Mouse (Mus musculus) gastrocnemius, postnatal 25 days (tissue): ENCODE measurements around the gene Mllt10. TPM values are rescaled to one million over a fixed set of nuclear protein-coding genes. Genes with fewer than 3 reads are reported as not detected.
A peak's percentile ranks its signal among the peaks of the same experiment; 100 is the strongest.

ENCODE experiments used
- DNase-seq: peaks from one replicate; pipeline ENCODE4 v3.0.0; 2022
- total RNA-seq, 2 experiments: library from RNA; stranded (reverse); gene quantifications; 1 replicate in 1 of 2; 2 replicates in 1 of 2; pipeline ENCODE4 v1.2.3; 2021

Mllt10 gene
- total RNA-seq, 2 experiments from 2014 or later = 15.1 to 18.5 TPM

GRCm38 (mm10) chr2:18051831-18052170, 3.2 kb upstream of the Mllt10 start:
- no peak for DNase-seq

- no peak for DNase-seq
Observed at GRCm38 (mm10) chr2:18052581-18052980, 2.5 kb upstream of the Mllt10 start.

GRCm38 (mm10) chr2:18053243-18053950, 1.6 kb upstream of the Mllt10 start:
- no peak for DNase-seq

- peak; percentile 19 for DNase-seq
Observed at GRCm38 (mm10) chr2:18053951-18054530, 996 bp upstream of the Mllt10 start.

GRCm38 (mm10) chr2:18055929-18056785, 1.1 kb downstream of the Mllt10 start:
- DNase-seq = no peak

- DNase-seq = peak; percentile 98
Observed at GRCm38 (mm10) chr2:18056786-18057255, 1.8 kb downstream of the Mllt10 start.

GRCm38 (mm10) chr2:18057336-18058145, 2.5 kb downstream of the Mllt10 start:
- DNase-seq = peak; percentile 69

GRCm38 (mm10) chr2:18058146-18058708, 3.2 kb downstream of the Mllt10 start:
- no peak for DNase-seq

GRCm38 (mm10) chr2:18059063-18059462, 4.0 kb downstream of the Mllt10 start:
- DNase-seq = no peak

- no peak for DNase-seq
Observed at GRCm38 (mm10) chr2:18059891-18060290, 4.9 kb downstream of the Mllt10 start.

GRCm38 (mm10) chr2:18060396-18060795, 5.4 kb downstream of the Mllt10 start:
- no peak for DNase-seq

- DNase-seq = peak; percentile 58
Observed at GRCm38 (mm10) chr2:18063763-18064251, 8.8 kb downstream of the Mllt10 start.

- peak; percentile 93 for DNase-seq
Observed at GRCm38 (mm10) chr2:18064356-18064858, 9.4 kb downstream of the Mllt10 start.

GRCm38 (mm10) chr2:18064941-18065707, 10.1 kb downstream of the Mllt10 start:
- peak; percentile 78 for DNase-seq

GRCm38 (mm10) chr2:18065708-18066030, 10.6 kb downstream of the Mllt10 start:
- DNase-seq = no peak

- no peak for DNase-seq
Observed at GRCm38 (mm10) chr2:18066436-18066835, 11.4 kb downstream of the Mllt10 start.

GRCm38 (mm10) chr2:18068071-18068796, 13.2 kb downstream of the Mllt10 start:
- DNase-seq = no peak

GRCm38 (mm10) chr2:18071947-18072346, 16.9 kb downstream of the Mllt10 start:
- no peak for DNase-seq

GRCm38 (mm10) chr2:18080182-18080860, 25.3 kb downstream of the Mllt10 start:
- DNase-seq = no peak
